Mouse (Mus musculus) mature B cell (primary cell): ENCODE results near the gene Shb.

ENCODE experiments used
- in situ Hi-C: fragments of 300-500 bp; cut with MboI; formaldehyde crosslinking; loops from 2 replicates; pipeline ENCODE4 v1.14.3; 2019

Shb gene

DNA sequence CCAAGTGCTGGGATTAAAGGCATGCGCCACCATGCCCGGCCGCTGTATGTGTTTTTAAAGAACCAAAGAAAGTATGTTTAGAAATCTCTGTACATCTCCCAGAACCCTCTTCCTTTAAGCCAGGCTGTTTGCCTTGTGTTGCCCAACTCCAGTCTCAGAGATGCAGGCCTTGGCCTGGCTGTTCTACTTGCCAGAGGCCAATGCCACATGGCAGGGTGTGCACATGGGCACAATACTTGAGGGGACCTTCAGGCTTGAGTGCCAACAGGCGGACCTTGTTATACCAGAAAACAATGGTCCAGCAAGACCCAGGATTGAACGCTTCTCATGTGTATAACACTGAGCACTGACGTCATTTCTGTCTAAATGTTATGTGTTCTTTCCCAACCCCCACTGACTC is 27.1 kb downstream of the Shb start:
- in situ Hi-C loops = no loop called here

DNA sequence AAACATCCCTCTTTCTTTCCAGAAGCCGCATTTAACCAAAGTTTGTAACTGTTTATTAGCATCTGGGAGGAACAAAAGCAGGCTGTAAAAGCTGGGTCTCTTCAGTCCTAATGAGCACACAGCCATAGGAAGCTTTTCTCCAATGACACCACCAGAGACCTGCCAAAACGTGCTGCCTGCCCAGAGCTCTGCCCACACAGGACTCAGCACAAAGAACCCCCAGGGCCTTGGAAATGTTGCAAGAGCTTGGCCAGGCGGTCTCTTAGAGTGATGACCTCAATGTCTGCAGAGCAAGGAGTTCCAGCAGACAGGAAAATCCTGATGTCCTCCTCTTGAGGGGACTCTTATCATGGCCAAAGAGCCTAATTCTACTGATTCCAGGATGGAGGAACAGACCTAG is 28.5 kb downstream of the Shb start:
- in situ Hi-C loops = no loop called here

DNA sequence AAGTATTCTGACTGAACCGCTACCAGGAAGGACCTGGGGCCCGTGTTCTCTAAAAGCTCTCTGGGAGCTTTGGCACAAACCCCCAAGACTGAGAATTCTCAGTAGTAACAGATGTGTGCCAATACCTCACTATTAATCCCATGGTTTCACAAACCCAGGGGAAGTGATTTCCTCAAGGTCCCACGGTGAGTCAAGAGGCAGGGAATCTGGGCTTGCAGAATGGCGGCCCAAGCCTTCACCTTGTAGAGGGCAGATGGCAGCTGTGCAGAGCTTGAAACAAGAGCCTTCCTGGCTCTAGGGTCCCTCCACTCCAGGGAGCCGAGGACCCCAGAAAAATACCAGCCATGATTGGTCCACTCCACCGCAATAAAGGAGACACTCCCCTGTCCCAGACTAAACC is 28.9 kb downstream of the Shb start:
- in situ Hi-C loops = no loop called here

DNA sequence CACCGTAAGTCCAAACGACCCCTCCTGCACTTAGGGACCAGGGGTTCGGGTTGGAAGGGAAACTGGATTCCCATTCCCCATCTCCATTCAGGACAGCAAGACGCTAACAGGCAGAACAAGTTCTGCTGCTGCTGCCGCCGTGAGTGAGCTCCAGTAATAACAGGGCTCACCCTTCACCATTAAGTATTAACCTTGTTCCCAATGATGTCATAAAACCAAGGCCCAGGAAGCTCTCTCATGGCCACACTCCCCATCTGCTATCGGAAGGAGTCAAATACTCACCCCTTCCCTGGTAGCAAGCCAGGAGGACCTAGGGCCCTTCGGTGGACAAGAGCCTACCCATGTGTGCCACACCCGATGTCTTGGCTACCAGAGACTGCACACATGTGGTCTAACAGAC is 30.3 kb downstream of the Shb start:
- in situ Hi-C loops = no loop called here

DNA sequence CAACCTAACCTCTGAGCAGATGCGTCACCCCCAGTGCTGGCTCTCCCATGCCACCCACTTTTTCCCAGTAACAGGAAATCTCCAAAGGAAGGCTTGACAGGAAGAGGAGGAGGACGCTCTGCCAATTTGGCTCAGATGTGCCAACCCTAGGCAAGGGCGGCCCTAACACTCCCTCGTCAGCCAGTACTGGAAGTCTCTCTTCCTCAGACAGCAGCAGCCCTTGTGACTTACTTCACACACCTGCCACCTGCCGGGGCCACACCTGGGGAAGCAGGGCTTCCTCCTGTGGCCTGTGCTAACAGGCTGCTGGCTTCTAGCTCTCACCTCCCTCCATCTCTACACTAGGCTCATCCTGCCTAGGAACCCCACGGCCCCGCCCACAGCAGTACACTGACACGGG is 31.9 kb downstream of the Shb start:
- in situ Hi-C loops = no loop called here

DNA sequence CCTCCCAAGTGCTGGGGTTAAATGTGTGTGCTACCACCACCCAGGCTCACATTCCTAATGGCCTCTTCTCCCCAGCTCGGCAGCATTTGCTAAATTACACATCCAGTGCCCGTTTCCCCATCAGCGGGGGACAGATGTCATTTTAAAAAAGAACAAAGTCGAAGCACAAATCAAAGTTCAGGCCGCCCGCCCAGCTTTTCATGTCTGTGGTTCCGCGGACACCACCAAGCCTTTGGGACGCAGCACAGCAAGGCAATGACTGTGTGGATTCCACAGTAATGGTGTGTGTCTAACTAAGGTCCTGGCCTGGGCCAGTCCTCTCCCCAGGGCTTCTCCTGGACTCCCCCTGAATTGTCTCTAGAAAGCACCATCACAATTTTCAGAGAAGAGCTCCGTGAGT is 32.7 kb downstream of the Shb start:
- in situ Hi-C loops = no loop called here

DNA sequence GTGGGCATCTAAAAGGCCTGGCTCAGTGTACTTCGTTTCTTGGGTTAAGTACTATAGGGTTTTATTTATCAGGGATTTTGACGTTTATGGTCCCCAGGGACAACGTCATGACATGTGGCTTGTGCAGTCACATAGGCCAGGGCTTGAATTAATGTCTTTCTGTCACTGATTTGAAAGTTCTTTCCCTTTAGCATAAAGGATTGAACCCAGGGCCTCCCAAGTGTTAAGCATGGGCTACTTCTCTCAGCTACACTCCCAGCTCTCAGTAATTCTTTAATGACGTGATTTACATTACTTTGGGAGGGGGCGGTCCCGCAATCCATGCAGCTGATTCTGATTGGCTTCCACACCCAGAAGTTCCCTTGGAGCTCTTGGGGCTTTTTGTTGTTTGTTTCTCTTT is 33.2 kb downstream of the Shb start:
- in situ Hi-C loops = no loop called here

DNA sequence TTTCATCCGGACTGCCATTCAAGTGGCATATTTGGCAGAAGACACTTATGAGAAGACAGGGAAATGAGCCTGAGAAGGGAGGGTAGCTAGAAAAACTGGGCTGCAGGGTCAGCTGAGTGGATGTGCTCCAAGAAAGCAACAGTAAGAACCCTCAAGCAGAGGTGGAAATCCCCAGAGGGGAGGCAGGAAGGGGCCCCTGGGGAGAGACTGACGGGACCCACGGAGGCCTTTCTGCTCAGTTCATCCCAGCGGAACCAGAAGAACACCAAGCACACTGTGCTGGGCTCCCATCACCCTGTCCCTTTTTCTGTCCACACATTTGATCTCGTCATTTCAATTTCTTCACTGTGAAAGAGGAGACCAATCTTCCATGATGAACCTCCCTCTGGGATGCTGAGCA is 33.9 kb downstream of the Shb start:
- in situ Hi-C loops = no loop called here

DNA sequence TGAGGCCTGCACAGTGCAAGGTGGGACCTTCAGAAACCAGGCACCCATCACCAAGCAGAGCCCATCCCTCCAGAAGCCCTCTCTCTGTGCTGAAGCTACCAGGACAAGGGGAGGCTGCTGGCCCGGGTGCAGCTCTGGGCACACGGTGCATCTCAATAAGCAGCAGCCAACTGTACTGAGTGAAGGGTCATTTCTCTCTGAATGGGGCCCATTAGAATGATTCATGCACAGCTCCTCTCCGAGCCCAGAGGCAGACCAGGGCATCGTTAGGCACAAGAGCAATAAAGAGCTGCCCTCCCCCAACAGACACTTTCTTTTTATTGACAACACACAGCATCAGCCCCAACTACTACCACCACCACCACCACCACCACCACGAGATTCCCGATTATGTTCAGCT is 35.0 kb downstream of the Shb start:
- in situ Hi-C loops = no loop called here

DNA sequence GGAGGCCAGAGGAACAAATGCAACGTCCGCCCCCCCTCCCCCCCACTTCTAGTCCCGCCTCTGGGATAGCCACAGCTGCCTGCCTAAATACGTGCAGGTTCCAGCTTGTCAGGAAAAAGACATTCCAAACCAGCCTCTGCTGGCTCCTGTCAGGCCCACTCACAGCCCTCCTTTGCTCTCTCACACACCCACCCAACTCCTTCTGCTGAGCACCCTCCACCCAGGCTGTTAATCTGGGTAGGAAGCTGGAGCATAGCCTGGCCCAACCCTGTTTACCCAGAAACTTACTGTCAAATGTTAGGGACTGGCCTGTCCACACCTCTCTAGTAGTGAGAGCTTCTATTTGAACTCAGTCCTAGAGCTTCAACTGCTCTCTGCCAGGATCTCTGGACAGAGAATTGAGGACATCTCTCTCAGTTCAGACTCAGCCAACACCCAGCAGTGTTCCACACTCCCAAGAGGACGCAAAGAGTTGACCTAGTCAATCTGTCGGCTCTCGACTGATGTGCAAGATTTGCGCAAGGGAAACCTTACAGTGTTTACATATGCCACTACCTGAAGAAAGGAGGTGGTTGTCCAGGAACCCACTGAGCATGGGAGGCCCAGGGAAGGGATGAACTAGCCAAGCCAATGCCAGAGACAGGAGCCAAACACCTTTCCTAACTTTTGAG is 36.6 kb downstream of the Shb start:
- in situ Hi-C loops = no loop called here

DNA sequence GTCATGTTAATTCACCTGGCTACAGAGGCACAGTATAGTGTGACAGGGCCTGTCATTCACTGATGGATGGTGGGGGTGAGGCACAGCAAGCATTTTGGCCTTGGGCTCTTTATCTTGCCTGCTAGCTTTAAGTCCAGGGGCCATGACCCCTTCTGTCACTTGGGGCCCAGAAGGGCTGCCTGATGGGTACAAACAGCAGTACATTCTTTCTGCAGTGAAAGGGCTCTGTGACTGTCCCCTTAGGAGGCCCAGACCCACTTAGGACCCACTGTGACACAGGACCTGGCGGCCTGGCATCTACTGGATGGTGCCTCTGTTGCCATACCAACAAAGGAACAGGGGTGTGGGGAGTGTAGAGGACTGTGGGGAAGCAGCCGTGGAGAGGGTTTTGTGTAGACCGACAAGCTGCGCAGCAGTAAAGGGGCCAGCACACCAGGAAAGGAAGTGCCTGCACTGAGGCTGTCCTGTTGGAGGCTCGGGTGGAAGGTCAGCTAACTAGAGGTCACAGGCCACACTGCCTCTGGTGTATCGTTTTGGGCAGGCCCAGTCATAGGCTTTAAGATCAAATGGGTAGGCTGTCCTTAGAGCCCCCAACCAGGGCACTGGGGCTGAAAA is 38.4 kb downstream of the Shb start:
- in situ Hi-C loops = no loop called here

DNA sequence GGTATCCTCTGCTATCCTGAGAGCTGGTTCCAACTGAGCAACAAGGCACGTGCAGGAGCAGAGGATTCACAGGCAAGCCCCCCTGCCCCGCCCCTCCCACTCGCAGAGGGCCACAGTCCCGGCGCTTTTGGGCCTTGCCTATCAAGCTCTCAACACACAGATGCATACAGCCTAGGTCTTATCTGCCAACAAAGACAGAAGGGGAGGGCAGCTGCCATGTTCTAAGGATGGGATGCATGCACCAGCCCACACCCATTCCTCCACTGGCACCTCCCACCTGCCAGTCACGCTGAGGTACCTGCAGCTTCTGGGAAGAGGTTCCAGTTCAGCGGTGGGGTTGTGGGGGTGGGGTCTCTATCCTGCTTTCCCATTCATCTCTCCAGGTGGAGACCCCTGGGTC is 39.2 kb downstream of the Shb start:
- in situ Hi-C loops = no loop called here

DNA sequence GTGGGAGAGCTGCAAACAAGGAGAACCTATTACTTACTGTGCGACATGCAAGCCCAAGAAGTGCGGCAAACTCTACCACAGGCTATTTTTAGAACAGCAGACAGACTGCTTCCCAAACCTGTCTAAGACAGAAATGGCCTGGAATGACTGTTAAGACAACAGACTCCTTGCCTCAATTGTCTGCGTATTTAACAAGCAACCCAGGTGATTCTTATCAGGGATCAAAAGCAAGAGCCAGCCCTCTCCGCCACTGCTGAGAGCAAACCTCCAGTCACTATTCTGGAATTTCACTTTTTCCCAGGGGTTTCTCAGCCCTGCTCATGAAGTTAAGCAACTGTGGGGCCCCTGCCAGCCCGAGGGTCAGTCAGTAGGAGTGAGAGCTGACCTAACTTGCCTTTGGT is 39.6 kb downstream of the Shb start:
- in situ Hi-C loops = no loop called here

DNA sequence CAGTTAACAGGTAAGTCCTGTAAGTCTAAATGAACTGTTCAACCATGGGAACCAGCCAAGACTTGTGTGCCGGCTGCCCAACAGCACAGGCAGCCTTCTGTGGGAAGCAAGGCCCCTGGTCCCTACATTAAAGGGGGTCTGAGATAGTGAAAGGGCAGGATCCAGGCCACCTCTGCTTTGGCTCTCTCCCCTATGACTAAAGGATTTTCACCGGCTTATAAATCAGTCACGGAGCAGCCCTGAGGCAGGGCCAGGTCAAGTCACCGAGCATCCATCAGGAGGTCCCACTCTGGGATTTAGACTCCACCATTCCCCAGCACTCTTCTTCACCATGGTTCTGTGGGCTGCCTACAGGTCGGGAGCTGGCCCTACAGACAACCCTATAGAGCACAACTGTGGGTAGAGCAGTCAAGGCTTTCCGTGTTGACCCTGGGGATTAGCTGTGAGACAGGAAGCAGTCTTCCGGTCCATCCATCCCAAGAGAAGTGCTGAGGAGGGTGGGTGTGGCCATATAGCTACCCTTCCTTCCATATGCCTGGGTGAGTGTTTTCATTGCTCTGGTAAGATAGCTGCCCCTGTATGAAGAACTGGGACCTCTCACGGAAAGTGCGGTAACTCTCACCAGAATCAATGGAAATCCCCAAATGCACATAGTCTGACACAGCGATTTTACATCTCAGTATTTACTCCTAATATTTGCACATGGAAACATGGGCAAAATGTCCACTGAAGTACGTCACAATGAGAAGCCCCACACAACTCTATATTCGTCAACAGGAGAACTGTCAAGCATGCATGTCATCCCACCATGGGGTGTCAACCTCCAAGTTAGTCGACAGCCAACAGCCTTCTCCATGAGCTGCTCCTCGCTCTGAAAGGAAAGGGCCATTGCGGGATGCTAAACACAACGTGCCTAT is 40.3 kb downstream of the Shb start:
- in situ Hi-C loops = no loop called here

DNA sequence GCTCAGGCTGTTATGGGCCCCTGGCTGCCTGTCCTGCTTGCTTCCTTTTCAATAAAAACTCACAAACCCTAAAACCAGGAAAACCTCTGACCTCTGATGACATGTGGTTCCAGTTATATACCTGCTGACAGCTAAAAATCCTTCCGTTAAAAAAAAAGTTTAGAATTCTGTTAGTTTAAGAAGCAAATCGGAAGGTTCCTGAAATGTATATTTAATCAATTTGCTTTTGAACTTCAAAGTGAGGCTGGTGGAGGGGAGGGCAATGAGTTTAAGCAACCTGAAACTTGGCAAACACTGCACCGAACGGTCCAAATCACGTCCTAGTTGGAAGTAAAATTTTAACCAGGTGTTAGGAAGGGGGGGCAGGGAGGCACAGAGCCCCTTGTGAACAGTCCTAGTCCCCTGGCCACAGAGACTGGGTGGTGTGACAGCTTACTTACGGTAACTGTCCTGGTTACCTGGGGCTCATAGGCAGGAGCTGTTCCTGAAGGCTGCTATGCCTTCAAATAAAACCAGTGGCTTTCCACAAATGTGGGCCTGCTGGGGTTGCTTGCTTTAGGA is 41.1 kb downstream of the Shb start:
- in situ Hi-C loops = no loop called here

DNA sequence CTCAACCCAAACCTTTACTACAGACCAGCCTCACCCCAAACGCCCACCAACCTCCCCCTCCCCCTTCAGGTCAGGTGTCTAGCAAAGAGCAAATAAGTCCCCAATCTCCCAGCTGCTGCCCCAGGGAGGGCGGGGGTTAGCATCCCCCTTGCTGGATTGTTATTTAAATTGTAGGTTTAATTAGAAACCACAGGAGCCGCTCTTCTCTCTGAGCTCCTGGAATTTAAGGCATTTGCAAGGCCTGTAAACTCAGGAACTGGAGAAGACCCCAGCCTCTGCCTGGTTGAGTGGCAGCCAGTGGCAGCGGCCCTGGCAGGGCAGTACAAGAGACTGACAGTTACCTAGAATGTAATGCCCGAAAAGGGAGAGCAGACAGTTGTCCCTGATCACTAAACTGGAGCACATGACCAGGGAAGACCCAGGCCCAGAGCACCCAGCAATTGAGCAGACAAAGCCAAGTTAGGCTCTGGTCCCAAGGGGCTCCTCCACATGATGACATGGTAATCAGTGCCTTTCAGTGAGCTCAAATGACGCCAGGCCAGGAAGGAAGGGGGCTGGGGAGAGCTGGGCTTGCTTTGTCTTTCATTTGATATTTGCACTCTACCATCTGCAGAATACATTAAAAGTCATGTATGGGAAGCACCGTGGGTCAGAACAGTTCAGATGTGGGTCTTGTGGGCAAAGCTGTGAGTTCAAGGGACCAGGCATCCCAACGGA is 42.1 kb downstream of the Shb start:
- in situ Hi-C loops = no loop called here

DNA sequence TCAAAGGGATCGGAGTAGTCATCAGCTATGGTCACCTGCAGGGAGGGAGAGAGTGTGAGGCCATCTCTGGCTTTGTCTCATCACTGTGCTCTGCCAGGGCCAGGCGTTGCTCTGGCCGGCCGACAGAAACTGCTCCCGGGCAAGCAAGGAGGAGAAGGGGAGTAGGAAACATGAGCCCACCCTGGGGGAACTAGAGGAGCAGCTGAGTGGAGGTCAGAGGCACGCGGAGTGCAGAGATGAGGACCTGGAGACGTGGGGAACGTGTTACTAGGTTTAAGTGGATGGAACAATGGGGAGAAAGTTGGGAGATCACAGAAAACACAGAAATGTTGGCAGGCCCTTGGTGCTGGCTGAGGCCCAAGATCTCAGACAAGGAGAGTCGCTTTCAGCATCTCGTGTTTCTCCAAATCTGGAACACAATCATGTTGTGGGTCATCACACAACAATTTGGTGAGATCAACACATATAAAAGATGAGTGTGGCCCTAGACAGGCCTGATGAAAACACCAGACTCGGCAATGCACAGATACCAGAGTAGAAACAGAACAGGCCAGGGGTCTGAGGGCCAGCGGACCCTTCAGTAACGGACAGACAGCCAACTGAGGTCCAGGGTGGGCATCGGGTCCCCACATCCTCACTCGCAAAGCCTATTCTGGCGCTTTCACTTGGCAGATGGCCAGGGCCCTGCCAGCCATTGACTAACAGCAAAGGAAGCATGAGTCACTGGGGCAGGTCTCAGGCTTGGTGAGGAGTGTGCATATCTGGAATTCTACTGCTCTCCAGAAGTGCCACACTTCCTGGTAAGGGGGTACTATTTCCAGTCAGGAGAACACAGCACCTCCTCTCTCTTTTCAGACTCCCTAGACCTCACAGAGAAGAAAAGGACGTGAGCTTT is 42.9 kb downstream of the Shb start:
- in situ Hi-C loops = no loop called here

DNA sequence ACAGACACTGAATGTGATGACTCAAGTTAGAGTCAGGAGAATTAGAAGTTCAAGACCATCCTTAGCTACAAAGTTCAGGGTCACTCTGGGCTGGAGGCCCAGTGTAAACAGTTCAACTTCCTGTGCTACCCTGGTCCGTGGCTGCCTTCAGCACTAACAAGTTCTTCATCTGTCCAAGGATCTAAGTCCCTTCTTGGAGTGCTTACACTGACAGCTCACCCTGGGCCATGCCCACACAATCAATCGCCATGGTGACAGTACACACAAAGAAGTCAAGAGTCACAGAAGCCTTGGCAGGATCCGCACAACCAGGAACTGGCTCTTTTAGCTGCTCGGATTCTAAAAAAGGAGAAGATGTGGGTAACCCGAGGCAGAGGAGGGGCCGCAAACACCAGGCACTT is 44.6 kb downstream of the Shb start:
- in situ Hi-C loops = no loop called here

DNA sequence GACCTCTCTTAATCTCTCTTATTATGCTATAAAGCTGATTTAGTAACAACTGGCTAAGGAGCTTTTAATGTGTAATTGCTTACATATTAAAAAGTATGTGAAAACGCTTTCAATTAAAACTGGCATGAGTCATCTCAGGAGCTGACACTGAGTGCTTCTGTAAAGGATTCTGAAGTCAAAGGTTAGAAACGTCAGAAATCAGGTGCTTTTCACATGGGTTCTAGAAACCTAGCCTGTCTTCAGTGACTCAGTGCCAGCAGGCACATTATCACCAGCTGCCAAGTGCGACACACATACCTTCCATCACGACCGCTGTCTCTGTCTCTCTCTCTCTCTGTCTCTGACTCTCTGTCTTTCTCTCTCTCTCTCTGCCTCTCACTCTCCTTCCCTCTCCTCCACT is 47.2 kb downstream of the Shb start:
- in situ Hi-C loops = no loop called here

DNA sequence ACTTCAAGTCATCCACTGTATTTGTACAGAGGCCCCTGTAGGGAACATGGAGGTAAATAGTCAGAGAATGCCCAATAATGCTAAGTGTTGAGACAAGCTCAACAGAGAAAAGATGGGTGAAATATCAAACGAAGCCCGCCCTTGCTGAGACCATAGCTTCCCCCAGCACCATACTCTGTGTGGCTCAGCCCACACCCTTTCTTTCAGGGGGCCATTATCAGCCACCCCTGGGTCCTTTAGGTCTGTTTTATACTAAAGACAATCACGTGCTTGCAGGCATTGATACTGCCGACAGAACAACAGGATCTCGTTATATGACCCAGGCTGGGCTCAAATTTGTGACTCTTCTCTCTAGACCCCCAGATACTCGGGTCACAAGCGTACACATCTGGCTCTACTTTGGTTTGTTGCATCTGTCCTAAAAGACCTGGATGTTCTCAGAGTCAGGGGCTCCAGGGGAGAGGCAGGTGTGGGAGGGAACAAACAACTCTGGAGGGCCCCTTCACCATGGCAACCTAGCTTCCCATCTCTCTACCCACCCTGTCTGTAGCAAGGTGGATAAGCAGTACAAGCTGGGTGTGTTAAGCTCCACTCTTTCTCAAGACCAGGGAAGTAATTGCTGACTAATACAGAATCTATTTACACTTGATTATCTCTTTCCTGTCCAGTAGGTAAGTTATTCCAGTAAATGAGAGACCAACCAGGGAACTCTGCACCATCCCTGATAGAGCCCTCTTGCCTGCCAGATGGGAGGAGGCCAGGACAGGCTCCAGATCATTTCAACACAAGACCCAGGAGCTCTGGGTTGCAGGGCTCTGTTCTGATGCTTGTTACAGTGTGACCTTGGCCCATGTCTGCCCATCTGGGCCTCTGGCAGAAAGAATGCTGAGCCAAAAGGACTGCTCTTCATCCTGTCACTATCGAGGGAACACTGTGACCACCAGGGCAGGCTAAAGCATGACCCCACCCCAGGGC is 48.7 kb downstream of the Shb start:
- in situ Hi-C loops = no loop called here
